Mouse (Mus musculus) megakaryocyte-erythroid progenitor cell, adult 5 weeks (primary cell): ENCODE measurements around the gene Myoz2. TPM values are rescaled to one million over a fixed set of nuclear protein-coding genes. Genes with fewer than 3 reads are reported as not detected.

Source experiments
- polyA plus RNA-seq: library from polyadenylated mRNA; stranded (reverse); fragments of >175 nt; gene quantifications from 2 replicates; pipeline ENCODE4 v1.2.3, GENCODE M21; 2012

Myoz2 gene
- not detected in 2 replicates for polyA plus RNA-seq

GRCm38 (mm10) chr3:123034752-123035151, at the start of gene Myoz2:
Gene Myoz2 (minus strand): TSS chr3:123035015.

GRCm38 (mm10) chr3:122984249-122985182, 50.3 kb downstream of the Myoz2 start, which contains the start of gene Usp53:
Gene Usp53 (minus strand): TSS chr3:122984510.

Other genes starting within 250 kb of the Myoz2 start
- gene Fabp2, start 139.9 kb downstream of the Myoz2 start, polyA plus RNA-seq: not detected in 2 replicates
- not detected in 2 replicates for gene Gm10959, start 115.7 kb downstream of the Myoz2 start, polyA plus RNA-seq
- gene 1810037I17Rik, start 110.8 kb downstream of the Myoz2 start, polyA plus RNA-seq: 43.6 and 46.1 TPM in 2 replicates
- 0.59 and 1.3 TPM in 2 replicates for gene Usp53, start 50.5 kb downstream of the Myoz2 start, polyA plus RNA-seq
- 0.91 and 0.99 TPM in 2 replicates for gene Synpo2, start 201.1 kb upstream of the Myoz2 start, polyA plus RNA-seq
- 87.6 and 115 TPM in 2 replicates for gene Sec24d, start 232.4 kb upstream of the Myoz2 start, polyA plus RNA-seq